Mouse (Mus musculus) right cerebral cortex, postnatal 25 days (tissue): ENCODE measurements around the gene Taf6.

Experiments
- DNase-seq: peaks from one replicate; pipeline ENCODE4 v3.0.0; 2022

Gene Taf6

DNA sequence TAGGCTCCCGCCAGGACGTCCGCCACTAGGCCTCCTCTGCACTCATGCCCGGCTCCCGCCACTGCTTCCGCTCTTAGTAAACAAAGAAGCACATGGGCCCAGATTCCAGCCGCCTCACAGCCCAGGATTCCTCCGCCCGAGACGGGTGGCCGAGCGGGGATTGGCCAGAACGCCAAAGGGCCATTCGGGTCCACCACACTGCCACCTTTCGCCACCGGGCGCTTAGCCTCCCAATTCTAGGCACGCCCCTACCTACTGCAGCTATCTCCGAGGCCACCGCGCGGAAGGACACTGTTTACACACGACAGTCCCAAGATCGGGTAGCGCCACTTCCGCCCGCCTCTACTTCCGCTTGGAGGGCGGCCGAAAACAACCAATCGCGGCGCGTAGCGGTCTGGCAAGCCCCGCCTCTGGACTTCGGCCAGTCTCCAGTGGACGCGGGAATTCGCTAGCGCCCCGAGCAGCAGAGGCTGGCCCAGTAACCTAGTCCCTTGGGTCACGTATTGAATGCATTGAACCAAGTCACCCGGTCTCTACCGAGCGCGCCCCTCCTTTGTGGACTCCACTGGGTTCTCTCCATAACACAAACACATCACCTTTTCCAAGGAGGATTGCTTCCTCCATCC is 16.2 kb downstream of the Taf6 start:
- DNase-seq = peak; percentile 95

DNA sequence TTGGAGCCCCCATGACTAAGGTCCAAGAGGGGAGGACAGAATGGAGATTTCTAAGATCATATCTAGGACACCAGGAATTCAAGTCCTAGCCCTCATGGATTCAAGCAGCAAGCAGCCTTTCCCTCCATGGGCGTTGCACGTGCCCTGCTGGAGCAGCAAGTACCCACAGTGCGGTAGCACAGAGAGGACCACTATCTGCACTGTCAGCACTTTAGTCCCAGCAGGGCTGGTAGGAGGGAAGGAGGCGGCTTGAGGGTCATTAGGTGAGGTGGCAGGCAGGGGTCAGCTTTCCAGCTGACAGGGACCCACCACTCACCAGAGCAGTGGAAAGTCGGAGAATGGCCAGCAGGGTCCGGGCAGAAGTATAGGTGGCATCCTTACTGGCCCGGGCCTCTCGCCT is 21.7 kb downstream of the Taf6 start:
- DNase-seq = no peak

GRCm38 (mm10) chr5:138163610-138164009 is 23.6 kb downstream of the Taf6 start:
- DNase-seq = no peak

DNA sequence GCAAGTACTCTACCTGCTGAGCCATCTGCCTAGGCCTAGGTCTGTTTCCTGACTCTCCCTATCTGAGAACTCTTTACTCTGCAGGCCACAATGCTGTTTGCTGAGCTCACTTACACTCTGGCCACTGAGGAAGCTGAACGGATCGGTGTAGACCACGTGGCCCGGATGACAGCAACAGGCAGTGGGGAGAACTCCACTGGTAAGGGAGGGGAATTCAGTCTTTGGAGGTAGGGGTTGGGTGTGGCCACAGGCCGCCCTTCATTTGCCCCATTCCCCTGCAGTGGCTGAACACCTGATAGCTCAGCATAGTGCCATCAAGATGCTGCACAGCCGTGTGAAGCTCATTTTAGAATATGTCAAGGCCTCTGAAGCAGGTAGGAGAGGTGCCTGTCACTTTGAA is 24.2 kb downstream of the Taf6 start:
- DNase-seq = no peak

GRCm38 (mm10) chr5:138160842-138161665 is 26.2 kb downstream of the Taf6 start, which contains the start of gene Cops6:
Gene Cops6 (plus strand): TSS chr5:138161071.
- DNase-seq = peak; percentile 96

DNA sequence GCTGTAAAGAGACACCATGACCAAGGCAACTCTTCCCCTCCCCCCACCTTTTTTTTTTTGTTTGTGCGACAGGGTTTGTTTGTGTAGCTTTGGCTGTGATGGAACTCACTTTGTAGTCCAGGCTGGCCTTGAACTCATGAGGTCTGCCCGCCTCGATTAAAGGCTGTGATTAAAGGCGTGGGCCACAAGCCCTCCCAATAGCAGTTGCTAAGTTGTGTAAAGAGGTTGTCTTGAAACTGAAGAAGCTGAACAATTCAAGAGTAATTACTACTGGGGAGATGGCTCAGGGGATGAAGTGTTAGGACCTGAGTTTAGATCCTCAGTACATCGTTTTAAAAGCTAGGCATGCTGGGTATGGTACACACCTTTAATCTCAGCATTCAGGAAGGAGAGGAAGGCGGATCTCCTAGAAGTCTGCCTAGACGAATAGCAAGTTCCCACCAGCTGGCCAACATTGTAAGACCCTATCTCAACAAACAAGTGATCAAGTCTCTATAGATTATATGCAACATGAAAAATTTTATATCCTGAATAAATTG is 27.0 kb downstream of the Taf6 start:
- DNase-seq = no peak

DNA sequence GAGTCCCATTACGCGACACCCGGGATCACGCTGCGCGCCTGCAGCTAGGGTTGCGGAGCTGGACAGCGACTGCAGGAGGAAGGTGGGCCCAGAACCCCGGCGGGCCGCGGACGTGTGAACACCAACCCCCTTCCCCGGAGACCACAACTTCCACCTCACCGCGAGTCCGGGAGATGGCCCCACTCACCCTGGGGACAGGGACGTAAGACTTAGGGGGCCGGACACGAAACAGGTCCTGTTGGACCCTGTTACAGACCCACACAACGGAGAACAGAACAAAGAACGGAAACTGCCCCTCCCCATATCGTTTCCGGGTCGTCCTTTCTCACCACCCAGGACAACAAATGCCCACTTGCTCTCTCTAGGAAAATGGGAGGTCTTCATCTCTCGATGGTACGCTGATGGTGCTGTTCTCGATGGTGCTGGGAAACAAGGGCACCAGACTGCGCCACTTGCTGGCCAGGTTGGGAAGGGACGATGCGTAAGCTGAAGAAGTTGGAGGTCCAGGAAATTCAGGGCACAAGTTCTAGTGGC is 31.7 kb downstream of the Taf6 start, which contains the start of gene Zfp113:
Gene Zfp113, minus strand, starts transcription at position 302 of the 534 bp plus-strand sequence.
- DNase-seq = peak; percentile 88

DNA sequence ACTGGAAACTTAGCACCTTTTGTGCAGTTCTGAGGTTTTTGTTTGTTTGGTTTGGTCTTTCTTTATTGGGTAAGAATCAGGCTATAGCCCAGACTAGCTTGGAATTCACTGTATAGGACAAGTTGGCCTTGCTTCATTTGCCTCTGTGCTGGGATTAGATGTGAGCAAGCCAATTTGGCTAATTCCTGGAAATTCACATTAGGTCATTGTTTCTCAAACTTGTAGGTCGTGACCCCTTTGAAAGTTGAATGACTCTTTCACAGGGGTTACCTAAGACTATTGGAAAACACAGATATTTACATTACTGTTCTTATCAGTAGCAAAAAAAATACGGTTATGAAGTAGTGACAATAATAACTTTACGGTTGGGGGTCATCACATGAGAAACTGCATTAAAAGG is 32.9 kb downstream of the Taf6 start:
- DNase-seq = no peak

DNA sequence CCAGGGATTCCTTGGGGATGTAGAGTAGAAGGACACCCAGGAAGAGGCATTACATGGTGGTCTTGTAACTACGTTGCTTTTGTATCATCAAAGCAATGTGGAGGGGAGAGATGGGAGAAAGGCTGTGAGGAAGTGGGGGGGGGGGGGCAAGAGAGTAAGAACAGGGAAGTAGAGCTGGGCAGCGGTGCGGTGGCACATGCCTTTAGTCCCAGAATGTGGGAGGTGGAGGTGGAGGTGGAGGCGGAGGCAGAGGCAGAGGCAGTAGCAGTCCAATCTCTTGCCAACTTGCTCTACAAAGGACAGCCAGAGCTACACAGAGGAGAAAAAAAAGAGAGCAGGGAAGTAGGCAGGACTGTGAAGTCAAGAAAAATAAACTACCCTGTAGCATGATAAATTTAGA is 48.7 kb downstream of the Taf6 start:
- DNase-seq = no peak

- no peak for DNase-seq
Measured at GRCm38 (mm10) chr5:138137935-138138549, 49.2 kb downstream of the Taf6 start.

- DNase-seq = no peak
Measured at GRCm38 (mm10) chr5:138137257-138137656, 50.0 kb downstream of the Taf6 start.

- no peak for DNase-seq
Measured at GRCm38 (mm10) chr5:138132425-138133064, 54.7 kb downstream of the Taf6 start.
